Mouse (Mus musculus) brain, embryonic 18.5 days (tissue): ENCODE data around the gene Agbl1.

ENCODE experiments used
- DNase-seq: peaks from one replicate; pipeline ENCODE4 v3.0.0-alpha.2; 2012; ENCODE audit warnings: low read depth, low spot score

Gene Agbl1

GRCm38 (mm10) chr7:76921671-76922070, 692.0 kb downstream of the Agbl1 start:
- DNase-seq = no peak

DNA sequence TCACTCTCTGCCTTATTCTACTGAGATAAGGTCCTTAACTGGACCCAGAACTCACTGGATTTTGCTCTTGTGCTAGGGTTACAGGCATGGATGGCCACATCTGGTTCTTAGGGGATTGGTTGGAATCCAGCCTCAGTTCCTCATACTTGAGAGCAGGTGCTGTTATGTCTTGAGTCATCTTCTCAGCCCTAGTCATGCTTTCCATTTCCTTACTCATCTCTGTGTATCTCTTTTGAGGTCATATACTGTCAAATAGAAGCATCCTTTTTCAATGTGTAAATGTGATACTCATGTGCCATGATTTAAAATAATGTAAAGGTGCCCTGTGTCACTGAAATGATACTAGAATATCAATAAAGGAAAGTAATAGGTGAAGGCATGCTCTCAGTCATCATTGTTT, 705.5 kb downstream of the Agbl1 start:
- DNase-seq = no peak

- DNase-seq = no peak
These were observed 711.8 kb downstream of the Agbl1 start for GRCm38 (mm10) chr7:76941531-76941930.

- DNase-seq = no peak
These were observed 741.6 kb downstream of the Agbl1 start for GRCm38 (mm10) chr7:76971334-76971733.

GRCm38 (mm10) chr7:77009571-77009970, 779.9 kb downstream of the Agbl1 start:
- DNase-seq = no peak

DNA sequence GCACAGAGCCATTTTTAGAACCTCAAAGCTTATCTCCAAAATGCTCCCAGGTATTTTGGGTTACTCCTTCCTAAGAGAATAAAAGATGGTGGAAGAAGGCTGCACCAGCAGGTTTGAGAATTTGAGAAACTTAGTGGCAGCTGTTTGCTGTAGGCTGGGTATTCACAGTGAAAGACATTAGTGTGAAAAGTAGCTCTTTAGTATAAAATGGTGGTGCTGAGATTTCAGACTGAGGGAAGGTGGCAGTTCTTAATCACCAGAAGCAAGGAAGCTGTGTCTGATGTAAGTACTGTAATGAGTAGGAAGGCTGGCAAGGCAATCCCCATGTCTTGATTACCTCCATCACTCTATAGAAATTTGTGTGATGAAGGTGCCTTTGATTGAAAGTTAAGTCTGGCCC, 799.3 kb downstream of the Agbl1 start:
- DNase-seq = no peak

DNA sequence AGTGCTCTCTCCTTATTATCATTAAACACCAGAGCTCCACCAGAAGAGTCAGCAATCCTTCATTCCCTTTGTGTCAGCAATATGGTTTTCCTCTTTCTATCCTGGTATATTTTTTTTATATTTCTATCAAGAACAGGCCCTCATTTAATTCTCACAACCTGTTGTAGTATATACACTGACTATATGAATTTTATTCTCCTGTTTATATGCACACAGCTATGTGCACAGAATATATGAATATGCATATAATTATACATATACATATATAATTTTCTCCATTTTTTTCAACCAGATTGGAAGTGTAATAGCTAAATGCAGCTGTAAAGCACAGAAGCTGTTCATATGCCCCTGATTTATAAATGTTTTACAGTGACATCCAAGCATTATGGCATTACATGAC, 846.3 kb downstream of the Agbl1 start:
- no peak for DNase-seq

DNA sequence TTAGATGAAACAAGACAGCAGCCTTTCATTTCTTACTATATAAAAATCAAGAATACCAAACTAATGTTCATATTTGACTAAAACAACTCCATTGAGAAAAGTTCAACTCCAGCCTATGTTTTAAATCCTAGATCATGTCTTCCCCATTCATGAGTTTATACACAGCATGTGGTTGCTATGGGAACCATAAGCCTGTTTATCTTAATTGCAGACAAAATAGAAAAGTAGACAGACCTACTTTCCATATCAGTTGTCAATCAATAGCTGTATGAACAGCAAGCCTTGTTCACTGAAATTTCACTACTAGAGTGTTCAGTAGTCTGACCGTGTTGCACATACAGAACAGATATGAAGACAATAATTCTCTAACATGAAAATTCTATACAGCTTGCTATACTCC, 857.6 kb downstream of the Agbl1 start:
- DNase-seq = peak; percentile 24

- DNase-seq = no peak
These were observed 865.5 kb downstream of the Agbl1 start for GRCm38 (mm10) chr7:77095153-77095552.

DNA sequence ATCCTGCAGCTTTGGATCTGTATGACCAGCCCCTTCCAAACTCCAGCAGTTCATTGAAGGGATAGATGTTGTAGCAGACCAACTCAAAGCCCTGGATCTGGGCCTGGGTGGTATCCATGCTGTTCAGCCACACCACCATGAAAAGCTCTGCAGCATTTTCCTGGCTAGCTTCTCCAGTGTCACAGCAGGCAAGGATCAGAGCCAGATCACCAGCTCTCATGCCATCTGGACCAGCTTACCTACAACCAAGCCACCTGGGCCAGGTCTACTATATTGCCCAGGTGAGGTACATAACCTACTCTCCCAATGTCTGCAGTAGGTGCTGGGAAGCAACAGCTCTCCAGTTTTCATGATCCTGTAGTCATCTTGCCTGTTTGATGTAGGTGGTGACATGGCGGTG, 884.3 kb downstream of the Agbl1 start:
- DNase-seq = no peak

GRCm38 (mm10) chr7:77129045-77129444, 899.4 kb downstream of the Agbl1 start:
- no peak for DNase-seq

- no peak for DNase-seq
These were observed 902.3 kb downstream of the Agbl1 start for GRCm38 (mm10) chr7:77131950-77132349.

DNA sequence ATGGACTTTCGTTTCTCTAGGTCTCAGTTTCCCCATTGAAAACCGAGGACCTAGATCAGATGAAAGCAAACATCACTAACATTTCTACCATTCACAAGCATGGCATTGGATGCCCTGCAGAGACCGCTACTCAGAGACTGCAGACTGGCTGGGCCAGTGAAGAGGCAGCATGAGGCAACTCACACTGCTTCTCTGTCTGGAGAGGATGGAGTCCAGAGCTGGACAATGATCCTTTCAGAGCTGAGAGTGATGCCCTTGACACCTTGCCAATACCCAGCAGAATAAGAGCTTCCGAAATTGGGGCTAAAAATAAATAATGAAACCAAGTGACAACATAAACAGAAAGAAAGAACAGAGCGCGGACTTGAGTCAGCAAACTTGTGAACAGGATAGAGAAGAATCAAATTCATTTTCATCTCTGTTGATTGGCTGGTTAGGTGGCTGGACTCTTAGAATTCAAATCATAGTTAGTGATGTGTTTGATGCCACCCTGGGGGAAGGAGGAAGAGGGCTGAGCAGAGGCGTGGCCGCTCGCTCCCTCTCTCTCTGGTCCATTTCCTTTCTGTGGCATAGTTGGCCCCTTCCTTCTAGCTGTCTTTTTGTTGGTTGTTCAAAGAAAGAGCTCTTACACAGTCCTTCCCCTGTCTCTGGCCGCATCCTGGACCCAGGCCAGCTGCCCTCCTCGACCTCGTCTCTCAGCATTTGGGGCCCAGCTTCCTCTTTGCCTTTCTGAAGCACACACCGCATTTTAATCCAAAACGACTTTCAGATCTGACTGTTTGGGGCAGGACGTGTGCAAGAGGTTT, 903.1 kb downstream of the Agbl1 start:
- DNase-seq = no peak

DNA sequence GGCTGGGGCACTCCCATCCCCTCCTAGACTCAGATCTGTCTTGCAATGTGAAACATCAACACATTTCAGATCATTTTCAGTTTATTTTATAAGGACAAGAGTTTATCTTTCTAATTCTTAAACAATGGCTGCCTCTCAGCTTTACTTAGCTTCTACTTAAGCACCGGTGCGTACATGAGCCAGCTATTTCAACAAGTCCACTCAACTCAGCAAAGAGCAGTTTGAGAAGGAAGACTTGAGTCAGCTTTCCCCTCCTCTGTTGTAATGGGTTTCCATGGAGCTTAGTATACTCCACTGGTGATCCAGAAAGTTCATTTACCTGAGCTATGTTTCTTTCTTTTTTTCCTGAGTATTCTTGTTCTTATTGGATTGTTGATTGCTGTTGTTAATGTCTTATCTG, 905.2 kb downstream of the Agbl1 start:
- no peak for DNase-seq

DNA sequence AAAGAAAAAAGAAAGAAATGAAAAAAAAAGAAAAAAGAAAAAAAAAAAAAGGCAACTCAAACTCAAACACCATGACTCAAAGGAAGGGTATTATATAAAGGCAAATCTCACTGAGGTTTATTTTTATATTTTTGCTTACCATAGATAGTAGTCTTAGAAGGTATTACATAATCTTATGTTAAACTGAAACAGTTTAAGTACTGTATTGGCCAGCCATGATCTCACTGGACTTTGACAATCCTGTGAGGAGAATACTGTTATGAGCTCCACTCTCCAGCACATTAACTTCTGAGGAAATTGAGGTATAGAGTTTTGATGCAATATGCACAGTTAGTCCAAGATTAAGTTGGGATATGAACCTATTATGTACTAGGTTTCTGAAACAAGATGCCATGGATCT, 909.0 kb downstream of the Agbl1 start:
- no peak for DNase-seq

DNA sequence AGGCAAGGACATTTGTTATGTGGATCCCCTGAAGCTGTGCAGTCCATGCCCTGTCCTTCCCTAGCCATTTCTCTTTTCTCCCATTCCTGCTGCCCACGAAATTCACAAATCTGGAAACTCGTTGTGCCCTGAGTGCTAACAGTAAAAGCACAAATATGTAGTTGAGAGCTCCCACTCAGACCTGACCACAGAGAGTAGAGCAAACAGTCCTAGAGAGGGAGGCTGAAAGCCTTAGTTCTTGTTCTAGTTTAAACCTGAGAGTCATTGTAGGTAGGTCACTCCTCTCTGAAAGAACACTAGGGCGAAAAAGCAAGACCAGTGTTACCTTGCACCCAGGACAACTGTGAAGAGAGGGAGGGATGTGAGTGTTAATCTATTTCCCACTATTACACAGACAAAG, 917.8 kb downstream of the Agbl1 start:
- DNase-seq = no peak

GRCm38 (mm10) chr7:77148820-77149219, 919.1 kb downstream of the Agbl1 start:
- DNase-seq = no peak

GRCm38 (mm10) chr7:77149846-77150245, 920.2 kb downstream of the Agbl1 start:
- DNase-seq = no peak

GRCm38 (mm10) chr7:77152393-77152792, 922.7 kb downstream of the Agbl1 start:
- no peak for DNase-seq

DNA sequence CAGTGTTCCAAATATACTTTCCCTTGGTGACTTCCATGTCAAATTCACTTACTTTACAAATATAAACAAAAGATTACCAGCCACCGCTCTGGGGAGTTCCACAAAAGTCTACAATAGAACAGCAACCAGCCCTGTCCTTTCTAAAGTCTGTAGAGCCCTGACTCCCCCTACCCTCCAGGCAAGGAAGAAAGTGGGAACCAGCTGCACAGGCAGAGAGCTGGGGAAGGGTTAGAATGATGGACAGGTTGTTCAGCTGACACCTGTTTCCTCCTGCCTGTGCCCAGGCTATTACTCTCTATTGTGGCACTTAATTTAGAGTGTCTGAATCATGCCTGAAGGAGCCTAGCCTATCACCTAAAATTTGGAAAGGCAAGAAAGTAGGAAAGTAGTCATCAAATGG, 923.2 kb downstream of the Agbl1 start:
- DNase-seq = no peak

DNA sequence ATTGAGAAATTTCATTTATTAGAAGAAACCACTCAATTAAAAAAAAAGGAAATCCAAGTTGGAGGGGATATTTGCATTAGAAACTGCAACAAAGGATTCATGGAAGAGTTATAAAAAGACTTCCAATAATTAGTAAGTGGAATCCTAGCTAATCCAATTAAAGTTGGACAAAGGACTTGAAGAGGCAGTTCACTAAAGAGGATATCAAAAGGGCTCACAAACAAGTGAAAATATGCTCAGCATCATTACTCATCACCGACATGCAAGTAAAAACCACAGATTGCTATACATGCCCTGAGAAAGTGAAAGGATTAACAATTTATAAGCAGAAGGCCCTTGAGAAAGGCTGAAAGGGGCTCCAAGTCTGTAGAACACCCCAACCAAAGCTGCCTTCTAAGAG, 935.2 kb downstream of the Agbl1 start:
- no peak for DNase-seq
